Mouse (Mus musculus) liver, adult 10 weeks (tissue): Measurements from ENCODE around the gene Ccdc160. TPM values are rescaled to one million over a fixed set of nuclear protein-coding genes. Genes with fewer than 3 reads are reported as not detected.

ENCODE experiments used
- polyA plus RNA-seq: library from polyadenylated mRNA; stranded (reverse); fragments of 350-450 nt; fragmentation: Illumina TruSeq; extraction: RNeasy Lipid Tissue Mini Kit (QIAGEN cat#74804); gene quantifications from one replicate; pipeline ENCODE4 v1.2.3, GENCODE M21; 2014; ENCODE audit warnings: low read depth, low replicate concordance

Ccdc160 gene
- polyA plus RNA-seq: not detected

GRCm38 (mm10) chrX:52790980-52791593 lies at the start of gene Ccdc160:
Gene Ccdc160, plus strand, starts transcription at chrX:52791200.

Other genes starting within 250 kb of the Ccdc160 start
- 0.79 TPM for gene Gpc3, start 177.2 kb upstream of the Ccdc160 start, polyA plus RNA-seq
- gene Phf6, start 121.1 kb downstream of the Ccdc160 start, polyA plus RNA-seq: 13.2 TPM
- 193 TPM for gene Hprt, start 196.9 kb downstream of the Ccdc160 start, polyA plus RNA-seq